Mouse (Mus musculus) kidney, postnatal 25 days (tissue): ENCODE data around the gene Ccnd2.
A peak's percentile ranks its signal among the peaks of the same experiment; 100 is the strongest.

Experiments
- DNase-seq, 2 experiments: peaks; one replicate each; pipeline ENCODE4 v3.0.0; 2021; ENCODE audit warnings: mixed read lengths in 2 of 2

The Ccnd2 gene

GRCm38 (mm10) chr6:127147665-127148064, 4.3 kb downstream of the Ccnd2 start:
- peak; percentile 83 to 85 for DNase-seq

GRCm38 (mm10) chr6:127146322-127146947, 5.6 kb downstream of the Ccnd2 start:
- no peak for DNase-seq

- no peak for DNase-seq
Observed at GRCm38 (mm10) chr6:127145464-127146190, 6.4 kb downstream of the Ccnd2 start.

GRCm38 (mm10) chr6:127143576-127144288, 8.3 kb downstream of the Ccnd2 start:
- no peak for DNase-seq

- DNase-seq, result no peak
Observed at GRCm38 (mm10) chr6:127143124-127143520, 8.9 kb downstream of the Ccnd2 start.

- peak in 1 of 2 experiments; percentile 26 for DNase-seq
Observed at GRCm38 (mm10) chr6:127142154-127143123, 9.6 kb downstream of the Ccnd2 start.

- DNase-seq, result peak in 1 of 2 experiments; percentile 11
Observed at GRCm38 (mm10) chr6:127138962-127139361, 13.0 kb downstream of the Ccnd2 start.

GRCm38 (mm10) chr6:127133433-127134245, 18.4 kb downstream of the Ccnd2 start:
- DNase-seq, result no peak

- no peak for DNase-seq
Observed at GRCm38 (mm10) chr6:127132719-127133118, 19.3 kb downstream of the Ccnd2 start.

GRCm38 (mm10) chr6:127131946-127132345, 20.0 kb downstream of the Ccnd2 start:
- no peak for DNase-seq

GRCm38 (mm10) chr6:127130377-127130776, 21.6 kb downstream of the Ccnd2 start:
- no peak for DNase-seq

GRCm38 (mm10) chr6:127129659-127130058, 22.3 kb downstream of the Ccnd2 start:
- no peak for DNase-seq

- DNase-seq, result no peak
Observed at GRCm38 (mm10) chr6:127123506-127123905, 28.5 kb downstream of the Ccnd2 start.

- no peak for DNase-seq
Observed at GRCm38 (mm10) chr6:127122996-127123395, 29.0 kb downstream of the Ccnd2 start.

GRCm38 (mm10) chr6:127122221-127122806, 29.7 kb downstream of the Ccnd2 start:
- DNase-seq, result no peak

- DNase-seq, result no peak
Observed at GRCm38 (mm10) chr6:127114753-127115456, 37.1 kb downstream of the Ccnd2 start.

GRCm38 (mm10) chr6:127109402-127109930, 42.5 kb downstream of the Ccnd2 start, which contains the start of gene Tigar:
Gene Tigar, minus strand, starts transcription at chr6:127109557.
- DNase-seq, result peak; percentile 93 to 95

GRCm38 (mm10) chr6:127108368-127109060, 43.5 kb downstream of the Ccnd2 start:
- no peak for DNase-seq

- DNase-seq, result no peak
Observed at GRCm38 (mm10) chr6:127107413-127107812, 44.6 kb downstream of the Ccnd2 start.

GRCm38 (mm10) chr6:127106726-127107125, 45.3 kb downstream of the Ccnd2 start:
- DNase-seq, result no peak
